Mouse (Mus musculus) kidney, embryonic 15.5 days (tissue): ENCODE results near the gene Slc17a8. TPM values are rescaled to one million over a fixed set of nuclear protein-coding genes. Genes with fewer than 3 reads are reported as not detected.

Experiments used
- ATAC-seq: fragments of 200-750 bp; cut with Nextera tagmentation; replicated peaks from 2 replicates; pipeline ENCODE4 v1.8.0; 2017; ENCODE audit warnings: moderate TSS enrichment; ENCODE audit not compliant: low FRiP score
- H3K27ac ChIP-seq: fragments of 300-500 bp; sonication (generic); 2 replicates; pipeline ENCODE4 v1.5.1; 2015; ENCODE audit warnings: mild to moderate bottlenecking, inconsistent platforms
- H3K27me3 ChIP-seq: fragments of 300-500 bp; sonication (generic); 2 replicates; pipeline ENCODE4 v1.6.1; 2015; ENCODE audit warnings: inconsistent platforms
- H3K36me3 ChIP-seq: fragments of 300-500 bp; sonication (generic); 2 replicates; pipeline ENCODE4 v1.6.1; 2015; ENCODE audit warnings: inconsistent platforms
- H3K4me1 ChIP-seq: fragments of 300-500 bp; sonication (generic); 2 replicates; pipeline ENCODE4 v1.6.1; 2015; ENCODE audit warnings: inconsistent platforms
- H3K4me2 ChIP-seq: fragments of 300-500 bp; sonication (generic); 2 replicates; pipeline ENCODE4 v1.6.1; 2015; ENCODE audit warnings: moderate library complexity, mild to moderate bottlenecking, inconsistent platforms
- H3K4me3 ChIP-seq: fragments of 300-500 bp; sonication (generic); replicated peaks from 2 replicates; pipeline ENCODE4 v1.5.1; 2015; ENCODE audit warnings: mild to moderate bottlenecking, inconsistent platforms
- H3K9ac ChIP-seq: fragments of 300-500 bp; sonication (generic); 2 replicates; pipeline ENCODE4 v1.6.1; 2015; ENCODE audit warnings: mild to moderate bottlenecking, inconsistent platforms
- H3K9me3 ChIP-seq: fragments of 300-500 bp; sonication (generic); replicated peaks from 2 replicates; pipeline ENCODE4 v1.6.1; 2016; ENCODE audit warnings: inconsistent platforms
- WGBS: fragments of 180-500 bp; shearing (Covaris S2); methylation state at CpG from one replicate; pipeline ENCODE4 v1.1.7; 2015; ENCODE audit warnings: mixed read lengths; 5-methylcytosine and 5-hydroxymethylcytosine counted together
- polyA plus RNA-seq: library from polyadenylated mRNA; unstranded; fragments of >200 nt; fragmentation: Nextera tagmentation; extraction: Ambion mirVana; gene quantifications from 2 replicates; pipeline ENCODE4 v1.2.1, GENCODE M21; 2015

Gene Slc17a8
- polyA plus RNA-seq, 1 experiment from 2014 or later = 0.70 TPM

GRCm38 (mm10) chr10:89633121-89633520 is 12.1 kb upstream of the Slc17a8 start:
- no peak overlapping the region for H3K27ac ChIP-seq
- 92% methylated on average over 4 of the region's 4 CpGs for WGBS
- no peaks in the 10 kb centered on the region for H3K9me3 ChIP-seq
- no peaks in the 10 kb centered on the region for H3K27me3 ChIP-seq
- no peak overlapping the region for H3K4me2 ChIP-seq
- no peak overlapping the region for H3K4me3 ChIP-seq
- no peaks in the 10 kb centered on the region for H3K36me3 ChIP-seq
- ATAC-seq = no peak
- H3K9ac ChIP-seq = no peak overlapping the region
- no peaks in the 10 kb centered on the region for H3K4me1 ChIP-seq

- no peaks in the 10 kb centered on the region for H3K9me3 ChIP-seq
- no peak overlapping the region for H3K27ac ChIP-seq
- H3K36me3 ChIP-seq = no peaks in the 10 kb centered on the region
- no peaks in the 10 kb centered on the region for H3K4me1 ChIP-seq
- no peak overlapping the region for H3K9ac ChIP-seq
- H3K4me3 ChIP-seq = no peak overlapping the region
- no peaks in the 10 kb centered on the region for H3K27me3 ChIP-seq
- ATAC-seq = no peak
- WGBS = 69% methylated on average over 5 of the region's 5 CpGs
- no peak overlapping the region for H3K4me2 ChIP-seq
Observed at GRCm38 (mm10) chr10:89631831-89632230, 10.8 kb upstream of the Slc17a8 start.

- Histone ChIP-seq H3K4me2 (no peak overlapping the region), H3K27ac (no peak overlapping the region), H3K9me3 (no peaks in the 10 kb centered on the region), H3K4me1 (no peaks in the 10 kb centered on the region), H3K4me3 (no peak overlapping the region), H3K27me3 (no peaks in the 10 kb centered on the region), H3K36me3 (no peaks in the 10 kb centered on the region), H3K9ac (no peak overlapping the region)
- WGBS = 91% methylated on average over 1 of the region's 1 CpGs
- ATAC-seq = 0 out of 2 replicates have a peak, but pooled peaks have one; percentile 25
Observed at GRCm38 (mm10) chr10:89630564-89630963, 9.5 kb upstream of the Slc17a8 start.

GRCm38 (mm10) chr10:89630052-89630451 is 9.0 kb upstream of the Slc17a8 start:
- no peaks in the 10 kb centered on the region for H3K9me3 ChIP-seq
- no peak overlapping the region for H3K4me3 ChIP-seq
- H3K4me1 ChIP-seq = no peaks in the 10 kb centered on the region
- 32% methylated on average over 3 of the region's 3 CpGs for WGBS
- 0 out of 2 replicates have a peak, but pooled peaks have one; percentile 56 for ATAC-seq
- H3K9ac ChIP-seq = no peak overlapping the region
- H3K4me2 ChIP-seq = no peak overlapping the region
- H3K36me3 ChIP-seq = no peaks in the 10 kb centered on the region
- H3K27me3 ChIP-seq = no peaks in the 10 kb centered on the region
- no peak overlapping the region for H3K27ac ChIP-seq

GRCm38 (mm10) chr10:89626714-89627113 is 5.7 kb upstream of the Slc17a8 start:
- no peak for ATAC-seq
- Histone ChIP-seq H3K27me3 (no peaks in the 10 kb centered on the region), H3K4me2 (no peak overlapping the region), H3K9ac (no peak overlapping the region), H3K27ac (no peak overlapping the region), H3K4me3 (no peak overlapping the region), H3K36me3 (no peaks in the 10 kb centered on the region), H3K4me1 (no peaks in the 10 kb centered on the region), H3K9me3 (no peaks in the 10 kb centered on the region)
- WGBS = 96% methylated on average over 2 of the region's 2 CpGs

- no peak for ATAC-seq
- Histone ChIP-seq H3K27me3 (no peaks in the 10 kb centered on the region; the same call in 1 of the 2 replicates), H3K9me3 (no peaks in the 10 kb centered on the region), H3K36me3 (no peaks in the 10 kb centered on the region), H3K4me2 (no peak overlapping the region), H3K4me3 (no peak overlapping the region), H3K27ac (no peak overlapping the region), H3K9ac (no peak overlapping the region), H3K4me1 (no peaks in the 10 kb centered on the region)
- WGBS = 56% methylated on average over 2 of the region's 2 CpGs
Observed at GRCm38 (mm10) chr10:89624196-89624595, 3.1 kb upstream of the Slc17a8 start.

- no peak overlapping the region for H3K4me2 ChIP-seq
- H3K4me1 ChIP-seq = no peaks in the 10 kb centered on the region
- 77% methylated on average over 5 of the region's 5 CpGs for WGBS
- H3K36me3 ChIP-seq = no peaks in the 10 kb centered on the region
- no peak overlapping the region for H3K9ac ChIP-seq
- no peaks in the 10 kb centered on the region for H3K9me3 ChIP-seq
- no peak overlapping the region for H3K27ac ChIP-seq
- H3K4me3 ChIP-seq = no peak overlapping the region
- no peak for ATAC-seq
- H3K27me3 ChIP-seq = no peaks in the 10 kb centered on the region
Observed at GRCm38 (mm10) chr10:89599311-89599710, 21.7 kb downstream of the Slc17a8 start.

GRCm38 (mm10) chr10:89597275-89597674 is 23.8 kb downstream of the Slc17a8 start:
- WGBS = 71% methylated on average over 4 of the region's 4 CpGs
- no peak overlapping the region for H3K4me3 ChIP-seq
- H3K9ac ChIP-seq = no peak overlapping the region
- H3K4me1 ChIP-seq = no peaks in the 10 kb centered on the region
- H3K4me2 ChIP-seq = no peak overlapping the region
- no peak overlapping the region for H3K27ac ChIP-seq
- H3K27me3 ChIP-seq = no peaks in the 10 kb centered on the region
- H3K9me3 ChIP-seq = no peaks in the 10 kb centered on the region
- no peak for ATAC-seq
- no peaks in the 10 kb centered on the region for H3K36me3 ChIP-seq

- Histone ChIP-seq H3K36me3 (no peaks in the 10 kb centered on the region), H3K27me3 (no peaks in the 10 kb centered on the region), H3K4me1 (no peaks in the 10 kb centered on the region), H3K4me2 (no peak overlapping the region), H3K9me3 (no peaks in the 10 kb centered on the region), H3K9ac (no peak overlapping the region), H3K4me3 (no peak overlapping the region), H3K27ac (no peak overlapping the region)
- no peak for ATAC-seq
- 81% methylated on average over 5 of the region's 5 CpGs for WGBS
Observed at GRCm38 (mm10) chr10:89595935-89596334, 25.1 kb downstream of the Slc17a8 start.

GRCm38 (mm10) chr10:89595514-89595913 is 25.5 kb downstream of the Slc17a8 start:
- H3K27ac ChIP-seq = no peak overlapping the region
- H3K36me3 ChIP-seq = no peaks in the 10 kb centered on the region
- no peaks in the 10 kb centered on the region for H3K9me3 ChIP-seq
- no peak overlapping the region for H3K9ac ChIP-seq
- WGBS = 57% methylated on average over 1 of the region's 1 CpGs
- H3K4me3 ChIP-seq = no peak overlapping the region
- H3K4me2 ChIP-seq = no peak overlapping the region
- no peaks in the 10 kb centered on the region for H3K4me1 ChIP-seq
- no peak for ATAC-seq
- no peaks in the 10 kb centered on the region for H3K27me3 ChIP-seq

- Histone ChIP-seq H3K27ac (no peak overlapping the region), H3K9ac (no peak overlapping the region), H3K4me3 (no peak overlapping the region), H3K4me1 (no peaks in the 10 kb centered on the region), H3K27me3 (no peaks in the 10 kb centered on the region), H3K9me3 (no peaks in the 10 kb centered on the region), H3K36me3 (no peaks in the 10 kb centered on the region), H3K4me2 (no peak overlapping the region)
- ATAC-seq = no peak
- WGBS = 87% methylated on average over 4 of the region's 4 CpGs
Observed at GRCm38 (mm10) chr10:89594309-89594708, 26.7 kb downstream of the Slc17a8 start.

- no peak overlapping the region for H3K4me2 ChIP-seq
- H3K4me3 ChIP-seq = no peak overlapping the region
- no peak overlapping the region for H3K9ac ChIP-seq
- no peaks in the 10 kb centered on the region for H3K27me3 ChIP-seq
- H3K9me3 ChIP-seq = no peaks in the 10 kb centered on the region
- H3K36me3 ChIP-seq = no peaks in the 10 kb centered on the region
- no peak overlapping the region for H3K27ac ChIP-seq
- no peaks in the 10 kb centered on the region for H3K4me1 ChIP-seq
- 66% methylated on average over 4 of the region's 4 CpGs for WGBS
- no peak for ATAC-seq
Observed at GRCm38 (mm10) chr10:89592797-89593196, 28.3 kb downstream of the Slc17a8 start.

- no peaks in the 10 kb centered on the region for H3K36me3 ChIP-seq
- H3K4me3 ChIP-seq = no peak overlapping the region
- no peak overlapping the region for H3K4me2 ChIP-seq
- H3K4me1 ChIP-seq = no peaks in the 10 kb centered on the region
- H3K27ac ChIP-seq = no peak overlapping the region
- no peaks in the 10 kb centered on the region for H3K9me3 ChIP-seq
- no peak overlapping the region for H3K9ac ChIP-seq
- ATAC-seq = no peak
- H3K27me3 ChIP-seq = no peaks in the 10 kb centered on the region
- 81% methylated on average over 1 of the region's 1 CpGs for WGBS
Observed at GRCm38 (mm10) chr10:89589877-89590276, 31.2 kb downstream of the Slc17a8 start.
